Mouse (Mus musculus) c-Kit-positive CD71-positive TER-119-negative erythroid progenitor cells, embryonic 14.5 days (primary cell): ENCODE data around the gene Pld5.

Experiments
- DNase-seq: peaks from one replicate; pipeline ENCODE4 v3.0.0-alpha.2; 2013; ENCODE audit warnings: low read depth

Pld5 gene

DNA sequence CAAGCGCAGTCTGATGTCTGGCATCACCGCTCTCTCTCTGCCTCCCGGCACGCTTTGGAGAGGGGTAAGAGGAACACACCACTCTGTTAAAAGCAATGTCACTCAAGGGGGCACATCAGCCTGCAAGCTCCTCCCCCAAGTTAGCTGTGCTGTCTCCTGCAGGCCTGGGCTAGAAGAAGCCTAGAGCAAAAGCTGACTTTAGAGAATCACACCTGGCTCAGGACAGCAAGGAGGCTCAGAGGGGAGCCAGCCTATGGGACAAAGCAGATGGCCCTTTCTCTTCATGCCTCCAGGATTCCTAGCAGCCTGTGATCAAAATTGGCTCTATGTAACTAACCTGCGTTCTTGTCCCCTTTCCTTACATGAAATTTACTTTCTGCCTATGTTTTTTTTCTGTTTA lies 107.3 kb downstream of the Pld5 start:
- DNase-seq, result no peak

DNA sequence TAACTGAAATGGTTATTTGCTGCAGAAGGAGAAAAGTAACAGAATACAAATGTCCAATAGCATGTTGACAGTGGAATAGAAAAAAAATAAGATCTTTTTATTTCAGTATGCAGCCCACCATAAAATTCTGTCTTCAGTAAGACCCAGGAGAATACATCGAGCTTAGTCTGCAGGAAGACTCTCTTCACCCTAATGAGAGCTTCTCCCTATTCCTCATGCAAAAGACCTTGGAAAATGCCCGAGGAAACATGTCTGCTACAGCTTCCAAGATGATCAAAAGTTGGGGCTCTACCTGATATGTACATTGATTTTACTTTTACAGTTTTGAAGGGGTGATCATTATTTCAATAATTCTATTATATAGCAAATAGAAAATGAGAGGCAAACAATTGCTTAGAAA lies 108.0 kb downstream of the Pld5 start:
- no peak for DNase-seq

DNA sequence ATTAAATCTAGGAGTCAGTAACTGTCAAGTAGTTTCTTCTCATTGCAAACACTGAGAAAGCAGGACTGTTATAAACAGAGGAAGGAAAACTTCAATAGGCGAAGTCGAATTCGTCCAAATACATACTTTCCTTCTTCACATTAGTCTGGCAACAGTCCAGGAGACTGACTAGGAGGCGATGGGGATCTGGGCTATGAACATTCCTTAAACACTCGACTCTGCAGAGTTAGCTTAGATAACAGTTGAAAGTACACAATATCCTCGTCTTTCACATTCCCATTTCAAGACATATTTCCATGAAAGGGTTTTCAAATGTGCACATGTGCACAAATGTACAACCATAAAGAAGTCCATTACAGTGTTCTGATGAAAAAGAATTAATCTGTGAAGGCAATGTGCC lies 129.8 kb downstream of the Pld5 start:
- no peak for DNase-seq

DNA sequence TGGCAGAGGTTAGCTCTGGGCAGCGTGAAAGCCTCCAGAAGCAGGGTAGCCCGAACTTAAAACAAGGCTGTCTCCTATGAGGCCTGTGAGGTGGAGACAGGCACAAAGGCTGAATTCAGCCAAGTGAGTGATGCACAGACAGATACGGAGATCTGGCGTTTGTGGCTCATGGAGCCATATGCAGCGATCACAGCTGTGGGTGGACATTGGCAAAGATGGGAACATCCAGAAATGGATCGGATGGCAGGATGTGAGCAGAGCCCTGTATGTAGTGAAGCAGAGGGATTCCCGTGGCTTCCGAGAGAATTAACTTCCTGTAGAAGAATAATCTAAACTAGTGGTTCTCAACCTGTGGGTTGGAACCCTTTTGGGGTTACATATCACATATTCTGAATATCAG lies 140.7 kb downstream of the Pld5 start:
- no peak for DNase-seq

DNA sequence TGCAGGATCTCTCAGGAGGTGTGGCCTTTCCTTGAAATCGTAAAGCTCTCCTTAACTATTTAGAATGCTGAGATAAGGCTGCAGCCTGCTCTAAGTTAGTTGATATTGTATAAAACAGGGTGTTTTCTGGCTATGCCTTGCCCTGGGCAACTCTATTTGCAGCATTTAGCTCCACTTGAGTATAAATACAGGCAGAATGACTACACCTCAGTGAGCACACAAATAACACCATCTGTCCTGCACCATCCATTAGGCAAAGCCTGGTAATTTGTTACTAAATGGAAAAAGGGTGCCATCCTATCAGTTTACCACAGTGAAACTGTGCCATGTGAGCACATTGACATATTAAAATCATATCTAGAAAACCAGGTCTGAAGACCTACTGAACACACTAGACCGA lies 149.3 kb downstream of the Pld5 start:
- no peak for DNase-seq

DNA sequence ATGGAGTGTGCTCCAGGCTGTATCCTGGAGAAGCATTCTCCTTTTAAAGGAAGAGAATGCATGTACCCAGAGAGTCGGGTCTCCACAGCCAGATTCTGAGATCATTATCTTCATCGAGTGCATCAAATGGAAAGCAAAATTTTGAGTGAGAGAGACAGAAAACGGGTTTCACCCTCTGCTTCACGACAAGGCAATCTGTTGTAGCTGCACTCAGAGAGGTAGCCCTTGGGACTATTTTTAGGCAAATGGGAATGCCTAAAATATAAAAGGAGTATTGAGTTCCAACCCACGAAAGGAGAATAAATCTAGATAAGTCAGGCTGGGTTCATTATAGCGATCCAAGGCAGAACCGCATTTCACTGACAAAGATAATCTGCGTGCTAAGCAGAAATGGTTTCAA lies 150.7 kb downstream of the Pld5 start:
- no peak for DNase-seq

DNA sequence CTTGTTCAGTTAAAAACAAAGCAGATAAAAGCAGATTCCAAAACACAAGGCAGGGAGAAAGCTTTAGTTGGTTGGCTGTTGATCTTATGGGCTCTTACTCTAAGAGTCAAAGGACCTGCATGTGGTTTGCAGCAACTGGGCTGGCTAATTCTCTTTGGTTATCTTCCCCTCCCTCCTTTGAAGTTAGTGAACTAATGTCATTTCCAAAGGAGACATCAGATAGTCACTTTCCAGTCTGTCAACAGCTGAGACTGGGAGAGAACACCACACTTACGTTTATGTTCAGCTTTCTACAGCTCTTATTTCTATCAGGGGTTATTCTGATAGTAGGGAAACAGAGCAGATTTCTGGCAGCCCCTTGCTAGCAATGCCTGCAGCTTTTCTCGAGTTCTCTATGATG lies 151.3 kb downstream of the Pld5 start:
- DNase-seq, result no peak

DNA sequence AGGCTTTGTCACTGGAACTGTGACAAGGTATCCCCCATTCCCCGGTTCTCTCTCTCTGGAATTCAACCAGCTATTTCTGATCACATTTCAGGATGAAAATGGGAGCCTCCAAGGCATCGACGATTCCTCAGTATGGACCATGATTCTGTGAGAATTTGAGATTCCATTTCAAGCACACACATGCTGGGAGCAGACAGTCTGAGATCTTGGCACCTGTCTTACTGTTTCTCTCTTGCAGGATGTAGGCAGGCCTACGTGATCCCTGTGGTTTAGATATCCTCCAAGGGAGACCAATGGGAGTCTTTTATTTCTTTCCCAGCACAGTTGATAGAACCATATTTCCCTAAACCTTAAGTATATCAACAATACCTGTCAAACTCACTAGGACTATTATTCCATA lies 159.5 kb downstream of the Pld5 start:
- no peak for DNase-seq

DNA sequence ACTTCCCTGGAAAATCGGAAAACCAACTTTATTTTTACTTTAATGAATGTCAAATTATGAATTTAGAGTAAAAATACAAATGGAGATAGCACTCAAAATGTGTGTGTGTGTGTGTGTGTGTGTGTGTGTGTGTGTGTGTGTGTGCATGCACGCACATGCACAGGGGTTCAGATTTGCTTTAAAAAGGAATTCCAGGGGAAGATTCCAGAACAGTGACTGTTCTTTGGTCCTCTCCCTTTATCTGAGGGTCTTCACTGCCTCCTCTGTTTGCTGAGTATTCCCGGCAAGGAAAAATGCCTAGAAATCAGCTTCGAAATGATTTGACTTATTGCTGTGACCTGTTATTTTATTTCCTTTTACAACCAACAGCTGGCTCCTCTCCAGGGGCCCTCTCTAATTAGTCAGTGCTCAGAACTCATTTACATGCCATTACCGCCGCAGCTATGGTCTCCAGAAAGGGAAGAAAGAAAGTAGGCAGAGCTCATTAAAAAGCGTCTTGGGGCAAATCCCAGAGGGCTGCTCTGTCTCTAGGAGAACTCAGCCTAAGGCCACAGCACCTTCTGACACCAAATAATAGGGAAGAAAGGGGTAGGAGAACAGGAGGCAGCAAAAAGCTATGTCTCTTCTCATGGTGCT lies 176.3 kb downstream of the Pld5 start:
- no peak for DNase-seq

DNA sequence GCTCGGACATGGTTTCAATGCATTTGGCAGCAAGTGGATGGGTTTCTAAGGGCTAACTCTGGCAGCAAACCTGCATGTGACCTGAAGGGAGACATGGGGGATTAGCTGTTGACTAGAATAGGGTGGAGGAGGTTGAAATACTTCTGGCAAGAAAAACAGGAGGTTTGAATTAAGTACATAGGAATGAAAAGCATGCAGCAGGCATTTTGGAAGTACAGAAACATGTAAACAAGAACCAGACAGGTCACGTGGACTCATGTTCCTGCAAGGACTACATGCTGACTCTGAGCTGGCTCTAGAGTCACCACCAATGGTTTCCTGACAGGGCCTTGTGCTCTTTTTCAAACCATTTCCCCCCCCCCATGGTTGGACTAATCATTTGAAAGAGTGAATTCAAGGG lies 183.0 kb downstream of the Pld5 start:
- no peak for DNase-seq

DNA sequence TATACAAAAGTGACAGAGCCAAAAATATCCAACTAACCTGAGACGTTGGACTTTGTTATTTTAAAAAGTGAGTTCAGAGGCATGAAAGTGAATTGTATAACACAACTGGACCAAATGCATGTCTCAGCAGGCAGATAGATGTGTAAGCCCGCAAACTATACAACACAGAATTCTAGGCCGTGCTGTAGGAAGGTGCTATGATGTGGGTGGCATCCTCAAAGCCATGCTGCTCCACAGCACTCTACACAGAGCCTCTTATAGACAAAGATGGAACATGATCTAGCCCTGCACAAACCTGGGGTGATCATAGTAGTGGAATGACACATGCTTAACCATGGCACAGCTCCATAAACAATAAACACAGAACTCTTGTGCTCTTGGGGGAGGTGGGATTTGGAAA lies 185.7 kb downstream of the Pld5 start:
- no peak for DNase-seq

DNA sequence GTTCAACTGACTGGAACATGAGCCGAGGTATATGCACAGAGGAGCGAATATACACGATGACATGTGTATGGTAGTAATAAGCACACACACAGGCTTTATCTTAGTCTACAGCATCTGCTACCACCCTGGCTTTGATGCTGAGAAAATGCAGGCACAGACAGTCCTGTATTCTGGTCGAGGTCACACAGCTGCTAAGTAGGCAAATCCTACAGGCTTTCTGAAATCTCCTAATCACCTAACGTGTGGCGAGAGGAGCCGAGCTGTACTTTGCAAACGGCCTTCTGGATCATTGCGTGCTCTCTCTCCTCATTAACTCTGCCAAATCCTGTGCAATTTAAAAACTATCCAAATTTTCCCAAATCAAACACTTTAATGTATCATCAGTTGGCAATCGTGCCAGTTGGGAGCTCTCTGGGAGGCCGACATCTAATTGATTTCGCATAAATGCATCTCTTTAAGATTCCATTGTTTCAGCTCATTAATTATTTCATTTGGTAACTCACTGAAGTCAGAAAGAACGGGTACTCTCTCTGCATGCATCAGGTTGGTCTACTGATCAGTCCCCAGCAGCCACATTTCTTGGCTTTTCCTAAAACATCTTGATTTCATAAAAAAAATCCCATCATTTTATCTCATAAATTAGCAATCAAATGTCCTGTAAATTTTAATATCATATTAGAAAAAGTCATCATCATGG lies 189.0 kb downstream of the Pld5 start:
- DNase-seq, result no peak

DNA sequence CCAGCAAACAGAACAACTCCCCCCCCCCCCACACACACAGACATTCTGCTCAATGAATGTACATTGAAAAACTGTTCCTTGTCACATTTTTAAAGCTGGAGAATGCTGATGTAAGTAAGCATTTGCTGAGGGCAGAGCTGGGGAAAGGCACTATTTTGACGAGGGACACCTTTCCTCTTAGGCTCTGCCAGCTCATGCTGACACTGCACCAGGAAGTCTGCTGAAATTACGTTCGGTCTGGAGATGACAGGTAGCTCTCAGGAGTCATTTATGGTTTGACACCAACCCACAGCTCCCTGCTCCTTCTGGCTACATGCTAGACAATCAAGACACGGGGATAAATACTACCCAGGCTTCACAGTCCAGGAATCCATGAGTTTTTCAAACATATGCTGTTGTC lies 192.8 kb downstream of the Pld5 start:
- no peak for DNase-seq

DNA sequence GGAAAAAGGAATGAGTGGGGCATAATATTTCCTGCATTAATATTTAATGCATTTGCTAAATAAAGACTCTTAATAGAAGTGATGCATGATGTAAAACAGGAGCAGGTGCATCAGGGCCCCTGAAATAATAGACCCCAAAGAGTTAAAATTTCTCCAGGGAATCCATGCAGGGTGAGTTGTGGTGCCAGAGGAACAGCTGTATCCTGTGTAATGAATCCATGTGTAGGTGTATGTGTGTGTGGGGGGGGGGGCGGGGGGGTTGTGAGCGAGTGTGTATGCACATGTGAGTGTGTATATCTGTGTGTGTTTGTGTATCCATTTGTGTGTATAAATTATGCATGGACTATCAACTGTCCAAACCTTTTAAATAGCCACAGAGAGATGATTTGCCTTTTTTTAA lies 194.1 kb downstream of the Pld5 start:
- DNase-seq, result no peak

DNA sequence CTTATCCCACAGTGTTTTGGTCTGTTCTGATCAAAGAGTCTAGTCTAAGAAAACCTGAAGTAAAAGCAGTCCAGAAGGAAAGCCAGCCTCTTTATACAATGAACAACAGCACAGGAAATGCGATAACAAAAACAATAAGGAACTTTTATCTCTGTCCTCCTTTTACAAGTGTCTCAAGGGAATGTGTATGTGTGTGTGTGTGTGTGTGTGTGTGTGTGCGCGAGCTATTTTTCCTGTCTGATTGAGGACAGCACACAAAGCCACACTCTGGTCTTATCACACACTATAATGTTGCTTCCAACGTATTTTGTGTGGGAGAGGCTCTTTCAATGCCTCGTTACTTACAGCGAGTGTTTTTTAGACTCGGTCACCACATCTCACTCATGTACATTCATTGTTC lies 196.7 kb downstream of the Pld5 start:
- no peak for DNase-seq

DNA sequence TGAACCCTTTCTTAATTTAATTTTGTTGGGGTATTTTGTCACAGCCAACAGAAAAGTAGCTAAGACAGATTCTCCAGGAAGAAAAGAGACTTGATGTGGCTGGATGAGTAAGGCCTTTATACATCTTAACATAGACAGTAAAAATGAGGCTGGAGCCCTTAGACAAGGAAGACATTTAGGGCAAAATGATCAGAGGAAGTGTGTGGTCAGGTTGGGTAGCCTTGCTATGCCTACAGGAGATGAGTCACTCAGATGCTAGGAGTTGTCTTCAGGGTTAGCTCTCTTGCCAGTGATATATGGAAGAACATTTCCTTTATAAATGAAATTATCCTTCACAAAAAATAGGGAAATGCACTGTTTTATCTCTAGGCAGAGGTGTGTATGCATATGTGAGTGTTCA lies 198.3 kb downstream of the Pld5 start:
- no peak for DNase-seq

DNA sequence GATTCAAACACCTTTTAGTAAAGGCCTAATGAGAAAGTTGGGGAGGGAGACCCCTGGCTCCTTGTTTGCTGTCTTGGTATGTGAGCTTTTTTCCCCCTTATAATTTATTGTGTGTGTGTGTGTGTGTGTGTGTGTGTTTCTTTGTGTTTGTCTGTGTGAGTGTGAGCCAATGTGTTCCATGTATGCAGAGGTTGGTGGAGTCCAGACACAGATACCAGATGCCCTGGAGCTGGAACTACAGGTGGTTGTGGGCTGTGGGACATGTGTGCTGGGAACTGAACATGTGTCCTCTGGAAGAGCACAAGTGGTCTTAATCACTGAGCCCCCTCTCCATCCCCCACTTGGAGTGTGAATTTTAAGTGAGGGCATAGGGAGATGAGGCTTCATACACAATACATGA lies 199.3 kb downstream of the Pld5 start:
- no peak for DNase-seq

DNA sequence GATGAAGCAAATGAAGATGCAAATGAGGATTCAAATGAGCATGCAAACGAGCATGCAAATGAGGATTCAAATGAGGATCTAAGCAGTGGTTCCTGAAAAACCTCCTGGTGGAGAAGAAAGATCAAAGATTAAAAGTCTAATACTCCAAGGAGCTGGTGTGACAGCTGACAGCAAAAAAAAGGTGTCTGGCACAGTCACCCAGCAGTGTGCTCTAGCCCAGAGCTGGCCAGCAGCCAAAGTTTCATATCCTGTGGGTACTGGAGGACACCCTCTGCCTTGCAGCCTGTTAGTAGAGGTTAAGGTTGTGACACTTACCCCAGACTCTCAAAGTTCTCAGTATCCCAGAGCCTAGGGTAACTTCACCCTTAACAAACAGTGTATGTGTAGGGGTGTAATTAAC lies 199.7 kb downstream of the Pld5 start:
- no peak for DNase-seq

DNA sequence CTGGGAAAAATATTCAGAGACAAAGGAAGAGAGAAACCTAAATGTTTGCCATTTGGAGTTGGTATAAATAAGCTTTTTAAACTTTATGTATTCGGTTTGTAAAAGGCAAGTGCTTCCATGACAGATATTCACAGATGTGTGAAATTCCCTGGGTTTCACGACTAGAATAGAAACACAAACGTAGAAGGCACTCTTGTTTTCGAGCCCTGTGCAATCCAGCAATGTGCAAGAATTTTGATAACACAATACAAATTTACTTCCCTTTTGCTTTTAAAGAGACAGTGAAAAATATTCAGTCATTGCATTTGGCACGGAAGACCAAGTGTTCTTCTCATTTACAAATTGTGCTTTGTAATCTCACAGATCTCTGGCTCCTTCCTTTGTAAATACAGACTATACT lies 200.6 kb downstream of the Pld5 start:
- no peak for DNase-seq

DNA sequence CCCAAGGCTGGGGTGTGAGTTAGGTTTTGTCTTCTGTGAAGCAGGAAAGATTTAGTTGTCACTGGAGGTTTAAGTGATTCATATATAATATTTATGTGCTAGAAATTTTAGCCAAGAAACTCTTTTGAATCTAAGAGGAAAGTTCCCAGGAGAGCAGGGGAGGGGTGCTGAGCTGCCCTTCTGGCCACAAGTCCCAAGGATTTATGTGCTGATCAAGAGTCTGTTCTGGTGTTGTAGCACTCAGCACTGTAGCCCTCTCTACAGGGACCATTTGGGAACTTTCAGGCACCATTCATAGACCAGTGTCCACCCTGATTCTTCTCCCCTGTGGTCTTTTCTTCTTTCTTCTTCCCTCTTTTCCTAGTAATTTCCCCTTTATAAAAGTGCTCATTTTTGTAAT lies 209.8 kb downstream of the Pld5 start:
- DNase-seq, result no peak

DNA sequence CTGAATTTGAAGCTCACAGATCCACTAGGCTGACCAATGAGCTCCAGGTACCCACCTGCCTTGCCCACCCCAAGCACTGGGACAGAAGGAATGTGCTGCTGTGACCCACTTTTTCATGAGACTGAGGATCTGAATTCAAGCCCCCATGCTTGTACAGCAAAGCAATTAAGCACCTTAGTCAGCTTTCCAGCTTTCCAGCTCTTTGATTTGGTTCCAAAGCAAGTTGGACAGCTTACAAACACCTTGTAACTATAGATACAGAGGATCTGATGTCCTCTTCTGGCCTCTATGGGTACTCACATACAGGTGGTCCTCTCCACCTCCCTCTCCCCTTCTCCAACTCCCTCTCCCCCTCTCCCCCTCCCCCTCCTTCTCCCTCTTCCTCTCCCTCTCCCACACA lies 210.6 kb downstream of the Pld5 start:
- DNase-seq, result no peak

DNA sequence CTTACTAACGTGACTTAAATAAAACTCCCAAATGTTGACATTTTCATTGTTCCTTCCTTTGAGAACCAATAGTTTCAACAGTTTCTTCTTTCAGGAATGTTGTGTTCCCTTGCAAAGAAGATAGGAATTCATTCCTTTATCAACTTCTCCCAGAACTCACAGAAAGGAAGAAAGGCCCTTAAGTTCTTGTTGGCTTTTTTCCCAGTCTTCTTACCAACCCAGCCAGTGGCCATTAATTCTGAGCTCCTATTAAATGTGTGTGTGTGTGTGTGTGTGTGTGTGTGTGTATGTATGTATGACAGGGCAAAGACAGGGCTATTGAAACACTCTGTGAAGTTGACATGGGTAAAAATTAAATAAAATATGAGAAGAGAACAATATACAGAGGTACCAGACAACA lies 221.5 kb downstream of the Pld5 start:
- DNase-seq, result no peak

DNA sequence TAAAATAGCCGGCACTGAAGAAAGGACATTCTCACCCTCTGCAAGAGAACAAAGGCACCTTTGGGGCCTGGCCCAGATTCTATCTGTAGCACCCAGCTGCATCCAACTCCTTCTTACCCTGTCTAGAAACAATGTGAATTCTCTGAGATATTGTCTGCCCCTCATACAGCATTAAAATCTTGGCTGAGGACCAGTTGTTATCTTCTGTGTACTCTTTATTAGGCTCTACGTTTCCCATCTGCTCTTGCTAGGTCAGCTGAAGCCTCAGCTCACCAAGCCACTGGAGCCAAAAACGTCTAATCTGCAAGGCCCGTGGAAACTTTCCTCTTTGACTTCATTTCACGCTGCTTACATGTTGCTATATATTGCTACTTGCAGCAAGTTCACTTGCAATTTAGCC lies 228.1 kb downstream of the Pld5 start:
- no peak for DNase-seq

DNA sequence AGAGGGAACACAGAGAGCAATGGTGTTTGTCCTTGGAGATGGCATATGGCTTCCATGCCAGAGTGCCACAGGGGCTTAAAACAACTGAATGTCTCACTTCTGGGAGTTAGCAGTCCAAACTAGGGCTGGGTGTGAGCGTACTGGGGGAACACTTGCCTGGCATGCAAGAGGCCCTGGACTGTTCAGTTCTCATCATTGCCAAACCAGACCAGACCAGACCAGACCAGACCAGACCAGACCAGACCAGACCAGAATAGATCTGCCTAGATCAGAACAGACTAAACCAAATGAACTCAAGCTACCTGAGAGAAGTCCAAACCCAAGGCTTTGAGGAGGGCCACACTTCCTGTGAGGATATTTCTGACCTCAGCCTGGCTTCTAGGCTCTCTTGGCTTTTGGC lies 228.7 kb downstream of the Pld5 start:
- no peak for DNase-seq
